Mouse (Mus musculus) heart, embryonic 14.5 days (tissue): Measurements from ENCODE around the gene Scgb3a1. TPM values are rescaled to one million over a fixed set of nuclear protein-coding genes. Genes with fewer than 3 reads are reported as not detected.
A peak's percentile ranks its signal among the peaks of the same experiment; 100 is the strongest.

Experiments
- ATAC-seq: fragments of 200-750 bp; cut with Nextera tagmentation; 2 replicates; pipeline ENCODE4 v1.8.0; 2017; ENCODE audit warnings: low read depth, moderate TSS enrichment; ENCODE audit not compliant: insufficient number of reproducible peaks, insufficient read depth, low FRiP score
- H3K27ac ChIP-seq, 2 experiments: fragments of 200-500 bp in 1 of 2; fragments of 300-500 bp in 1 of 2; sonication (generic) in 1 of 2; replicated peaks in 1 of 2; 2 replicates each; pipeline ENCODE4 v1.5.1; 2012 to 2014; ENCODE audit warnings: low read depth in 2 of 2, low read length in 2 of 2, control low read depth in 1 of 2, mild to moderate bottlenecking in 1 of 2, mixed read lengths in 1 of 2; ENCODE audit not compliant: control insufficient read depth in 1 of 2, insufficient read depth in 1 of 2
- H3K27me3 ChIP-seq: fragments of 300-500 bp; sonication (generic); 2 replicates; pipeline ENCODE4 v1.6.1; 2014; ENCODE audit warnings: mild to moderate bottlenecking, low read length, control low read depth; ENCODE audit not compliant: control insufficient read depth, insufficient read depth
- H3K36me3 ChIP-seq: fragments of 300-500 bp; sonication (generic); 2 replicates; pipeline ENCODE4 v1.6.1; 2014; ENCODE audit warnings: mild to moderate bottlenecking, control low read depth, low read length, mixed read lengths; ENCODE audit not compliant: control insufficient read depth, insufficient read depth
- H3K4me1 ChIP-seq, 2 experiments: fragments of 200-500 bp in 1 of 2; fragments of 300-500 bp in 1 of 2; sonication (generic) in 1 of 2; 2 replicates each; pipeline ENCODE4 v1.6.1; 2012 to 2014; ENCODE audit warnings: low read length in 2 of 2, control low read depth in 1 of 2, mixed read lengths in 1 of 2; ENCODE audit not compliant: control insufficient read depth in 2 of 2, insufficient read depth in 2 of 2
- H3K4me2 ChIP-seq: fragments of 300-500 bp; sonication (generic); 2 replicates; pipeline ENCODE4 v1.6.1; 2014; ENCODE audit warnings: mild to moderate bottlenecking, low read length
- H3K4me3 ChIP-seq, 2 experiments: fragments of 200-500 bp in 1 of 2; fragments of 300-500 bp in 1 of 2; sonication (generic) in 1 of 2; 2 replicates each; pipeline ENCODE4 v1.5.1; 2012 to 2014; ENCODE audit warnings: low read length in 2 of 2, mild to moderate bottlenecking in 2 of 2, control low read depth in 1 of 2, low read depth in 1 of 2, moderate library complexity in 1 of 2; ENCODE audit not compliant: control insufficient read depth in 1 of 2, insufficient read depth in 1 of 2
- H3K9ac ChIP-seq: fragments of 300-500 bp; sonication (generic); 2 replicates; pipeline ENCODE4 v1.6.1; 2014; ENCODE audit warnings: mild to moderate bottlenecking, low read length
- H3K9me3 ChIP-seq: fragments of 300-500 bp; sonication (generic); 2 replicates; pipeline ENCODE4 v1.6.1; 2016; ENCODE audit warnings: low read length, control low read depth; ENCODE audit not compliant: control insufficient read depth
- WGBS: fragments of 180-500 bp; shearing (Covaris S2); extraction: QIAGEN DNeasy Blood & Tissue Kit; methylation state at CpG from one replicate; pipeline ENCODE4 v1.1.7; 2014; 5-methylcytosine and 5-hydroxymethylcytosine counted together
- polyA plus RNA-seq: library from polyadenylated mRNA; unstranded; fragments of >200 nt; fragmentation: Nextera tagmentation; extraction: Ambion mirVana; gene quantifications from 2 replicates; pipeline ENCODE4 v1.2.1, GENCODE M21; 2014

The Scgb3a1 gene
- polyA plus RNA-seq, 1 experiment from 2014 or later, result 1.1 TPM

DNA sequence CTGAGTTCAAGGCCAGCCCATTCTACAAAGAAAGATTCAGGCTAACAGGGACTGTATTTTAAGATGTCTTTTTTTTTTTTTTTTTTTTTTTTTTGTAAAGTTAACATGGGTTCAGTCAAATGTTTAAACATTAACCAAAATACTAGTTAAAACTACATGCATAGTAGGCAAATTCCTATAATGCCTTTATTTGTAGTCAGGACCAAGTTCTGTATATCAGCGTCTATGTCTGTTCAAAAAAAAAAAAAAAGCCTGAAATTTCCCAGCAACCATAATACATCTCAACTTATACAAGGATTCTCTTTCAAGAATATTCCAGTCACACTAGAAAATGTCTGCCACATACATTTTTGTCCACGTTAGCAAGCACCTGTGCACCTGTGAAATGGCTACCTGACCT lies 47.3 kb downstream of the Scgb3a1 start:
- Histone ChIP-seq H3K27me3 (no peaks in the 10 kb centered on the region), H3K4me2 (peak overlapping the region; percentile 73), H3K9me3 (no peaks in the 10 kb centered on the region), H3K4me1 (peaks cover 10 to 25% of the 10 kb centered on the region in 2 experiments), H3K4me3 (peak overlapping the region in 1 of 2 experiments; percentile 98; a peak in 2 of 4 replicates), H3K36me3 (peaks cover 25% of the 10 kb centered on the region), H3K27ac (no peak overlapping the region), H3K9ac (no peak overlapping the region; the same call in 1 of the 2 replicates)
- no peak for ATAC-seq
- WGBS, result 67% methylated on average over 2 of the region's 2 CpGs

DNA sequence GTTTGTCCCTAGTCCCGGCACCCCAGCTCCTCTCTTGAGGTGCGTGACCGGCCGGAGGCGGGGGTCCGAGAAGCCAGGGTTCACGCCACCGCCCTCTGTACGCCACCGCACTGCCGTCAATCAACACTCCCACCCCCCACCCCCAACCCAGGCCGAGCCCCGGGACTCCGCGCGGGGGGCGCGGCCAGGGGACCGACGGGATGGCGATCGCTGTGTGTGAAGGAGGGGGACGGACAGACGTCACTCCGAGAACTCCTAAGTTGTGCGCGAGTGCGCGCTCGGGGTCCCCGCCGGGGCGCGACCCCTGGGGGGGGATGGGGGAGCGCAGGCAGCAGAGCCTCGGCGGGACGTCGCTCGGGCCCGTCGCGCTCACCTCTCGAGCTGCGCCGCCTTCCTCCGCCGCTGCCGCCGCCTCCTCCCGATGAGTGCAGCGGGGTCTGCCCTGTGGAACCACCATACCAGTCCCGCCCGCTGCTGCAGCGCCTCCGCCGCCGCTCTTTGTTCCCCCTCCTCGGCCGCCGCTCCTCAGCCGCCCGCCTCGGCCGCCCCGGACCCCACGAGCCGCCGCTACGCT lies 48.7 kb downstream of the Scgb3a1 start:
- Histone ChIP-seq H3K9me3 (no peaks in the 10 kb centered on the region), H3K4me2 (peak overlapping the region; percentile 73), H3K9ac (peak overlapping the region; percentile 99), H3K4me1 (peaks cover 10 to 24% of the 10 kb centered on the region in 2 experiments), H3K4me3 (peak overlapping the region; percentile 62 to 98), H3K36me3 (peaks cover 13% of the 10 kb centered on the region; the same call in 1 of the 2 replicates), H3K27ac (peak overlapping the region; percentile 68 to 96), H3K27me3 (no peaks in the 10 kb centered on the region)
- peak; percentile 55 for ATAC-seq
- WGBS, result under 1% methylated on average over 35 of the region's 70 CpGs

DNA sequence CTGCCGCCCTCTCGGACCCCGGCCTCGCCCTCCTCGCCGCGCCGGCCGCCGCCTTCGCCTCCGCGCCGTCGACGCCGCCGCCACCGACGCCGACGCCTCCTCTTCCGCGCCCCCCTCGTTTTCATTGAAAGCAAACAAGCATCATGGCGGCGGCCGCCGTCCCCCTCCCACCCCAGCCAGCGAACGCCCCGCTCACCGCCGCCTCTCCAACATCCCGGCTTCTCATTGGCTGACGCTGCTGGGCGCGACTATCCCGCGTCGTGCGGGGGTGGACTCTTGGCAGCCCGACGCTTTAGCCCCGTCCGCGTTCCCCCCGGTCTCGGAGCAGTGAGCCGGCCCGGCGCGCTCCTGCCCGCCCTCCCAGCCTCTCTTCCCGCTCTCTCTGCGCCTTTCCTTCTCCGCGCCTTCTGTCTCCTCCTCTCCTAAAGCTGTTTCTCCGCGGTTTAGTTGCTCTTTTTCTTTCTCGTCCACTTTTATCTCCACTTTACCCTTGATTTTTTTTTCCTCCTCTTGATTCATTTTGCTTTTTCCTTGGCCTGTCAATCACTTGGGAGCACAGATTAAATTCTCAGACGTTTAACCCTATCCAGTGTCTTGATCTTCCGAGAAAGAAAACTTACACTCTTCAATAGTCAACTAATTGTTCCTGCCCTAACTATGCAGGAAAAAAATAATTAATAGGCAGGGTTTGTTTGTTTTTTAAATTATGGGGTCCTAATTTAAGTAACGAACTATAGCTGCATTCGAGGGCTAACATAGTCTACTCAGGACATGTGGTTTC lies 49.3 kb downstream of the Scgb3a1 start, which contains the start of gene Cnot6:
Gene Cnot6 (minus strand): TSS at position 169 of the 781 bp plus-strand sequence.
- H3K4me1 ChIP-seq, result peaks cover 10 to 24% of the 10 kb centered on the region in 2 experiments
- 0 out of 2 replicates have a peak, but pooled peaks cover 10% of the 10 kb centered on the region for H3K36me3 ChIP-seq
- H3K4me3 ChIP-seq, result peak within 1 kb of the TSS; percentile 62 to 98
- H3K27me3 ChIP-seq, result no peaks in the 10 kb centered on the region
- H3K9ac ChIP-seq, result peak within 1 kb of the TSS; percentile 99
- under 1% methylated on average over 63 of the region's 65 CpGs for WGBS
- H3K9me3 ChIP-seq, result no peaks in the 10 kb centered on the region
- peak; percentile 97 for ATAC-seq
- H3K4me2 ChIP-seq, result peak within 1 kb of the TSS; percentile 74
- H3K27ac ChIP-seq, result peak within 1 kb of the TSS; percentile 82 to 96

DNA sequence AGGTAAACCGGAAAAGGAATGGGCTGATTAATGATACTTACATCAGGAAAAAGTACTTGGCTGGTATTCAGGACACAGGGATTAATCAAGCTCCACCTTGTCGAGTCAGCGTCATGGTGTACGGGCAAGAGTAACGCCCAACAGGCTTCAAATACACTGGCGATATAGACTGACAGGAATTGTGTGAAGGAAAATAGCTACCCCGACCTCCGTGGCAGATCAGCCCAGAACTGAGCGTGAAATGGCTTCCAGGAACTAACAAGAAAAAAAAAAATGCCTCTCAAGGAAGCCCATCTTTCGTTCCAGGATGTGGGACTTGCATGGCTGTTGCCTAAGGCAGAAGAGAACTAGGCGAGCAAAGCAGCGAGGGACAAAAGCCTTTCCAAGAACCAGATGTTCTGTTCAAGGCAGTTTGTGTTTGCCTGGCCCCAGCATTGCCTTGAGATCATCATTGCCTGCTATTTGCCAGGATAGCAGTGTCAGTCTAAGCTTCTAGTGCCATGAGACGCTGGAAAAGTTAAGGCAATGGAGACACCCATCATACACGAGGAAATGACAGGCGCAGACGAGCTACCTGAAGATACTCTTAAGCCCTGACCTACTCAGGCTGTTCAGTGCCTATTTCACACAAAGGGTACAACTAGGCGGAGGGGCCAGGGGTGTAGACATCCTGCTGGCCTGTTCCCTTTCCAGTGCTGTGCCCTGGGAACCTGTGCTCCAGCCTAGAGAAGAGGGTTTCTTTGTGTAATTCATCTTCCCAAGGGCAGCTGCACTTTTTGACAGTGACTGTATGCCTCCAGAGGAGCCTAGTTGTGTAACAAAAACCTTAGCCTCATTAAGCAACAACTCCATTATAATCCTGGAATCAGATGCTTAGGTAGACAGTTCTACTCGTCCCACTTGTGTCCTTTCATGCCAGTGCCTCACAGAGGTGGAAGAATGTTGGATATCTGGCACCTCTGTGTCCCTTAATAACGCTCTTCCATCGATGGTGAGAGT lies 50.2 kb downstream of the Scgb3a1 start:
- Histone ChIP-seq H3K4me3 (peak overlapping the region; percentile 29 to 98), H3K27ac (peak overlapping the region; percentile 54 to 69), H3K4me2 (peak overlapping the region; percentile 74), H3K36me3 (0 out of 2 replicates have a peak, but pooled peaks cover 5% of the 10 kb centered on the region), H3K4me1 (peaks cover 10 to 24% of the 10 kb centered on the region in 2 experiments), H3K27me3 (no peaks in the 10 kb centered on the region), H3K9me3 (no peaks in the 10 kb centered on the region), H3K9ac (peak overlapping the region; percentile 99)
- ATAC-seq, result no peak
- 36% methylated on average over 20 of the region's 20 CpGs for WGBS

Other genes with a start within 250 kb of the Scgb3a1 start
- not detected in 2 replicates for gene Olfr1389, start 240.5 kb upstream of the Scgb3a1 start, polyA plus RNA-seq
- not detected in 2 replicates for gene Olfr1388, start 227.0 kb upstream of the Scgb3a1 start, polyA plus RNA-seq
- not detected in 2 replicates for gene Olfr1387, start 208.3 kb upstream of the Scgb3a1 start, polyA plus RNA-seq
- not detected in 2 replicates for gene Olfr1386, start 198.6 kb upstream of the Scgb3a1 start, polyA plus RNA-seq
- gene Olfr1385, start 174.5 kb upstream of the Scgb3a1 start, polyA plus RNA-seq, result not detected in 2 replicates
- gene Olfr1384, start 156.9 kb upstream of the Scgb3a1 start, polyA plus RNA-seq, result not detected in 2 replicates
- gene Olfr1383, start 144.0 kb upstream of the Scgb3a1 start, polyA plus RNA-seq, result not detected in 2 replicates
- not detected in 2 replicates for gene Olfr1382, start 135.4 kb upstream of the Scgb3a1 start, polyA plus RNA-seq
- not detected in 2 replicates for gene Olfr1381, start 120.2 kb upstream of the Scgb3a1 start, polyA plus RNA-seq
- gene Olfr1380, start 106.7 kb upstream of the Scgb3a1 start, polyA plus RNA-seq, result not detected in 2 replicates
- 9.3 and 10.0 TPM in 2 replicates for gene Flt4, start 54.3 kb upstream of the Scgb3a1 start, polyA plus RNA-seq
- 38.7 and 42.4 TPM in 2 replicates for gene Cnot6, start 49.1 kb downstream of the Scgb3a1 start, polyA plus RNA-seq
- gene Gfpt2, start 130.6 kb downstream of the Scgb3a1 start, polyA plus RNA-seq, result 7.8 and 8.5 TPM in 2 replicates
- 39.1 and 39.2 TPM in 2 replicates for gene Mapk9, start 183.1 kb downstream of the Scgb3a1 start, polyA plus RNA-seq
- gene Rasgef1c, start 238.2 kb downstream of the Scgb3a1 start, polyA plus RNA-seq, result 0.28 TPM in 1 of 2 replicates, not detected in the other